Mouse (Mus musculus) midbrain, embryonic 13.5 days (tissue): ENCODE results near the gene Tssk6. TPM values are rescaled to one million over a fixed set of nuclear protein-coding genes. Genes with fewer than 3 reads are reported as not detected.

Experiments used
- ATAC-seq: fragments of 200-750 bp; cut with Nextera tagmentation; 2 replicates; pipeline ENCODE4 v1.8.0; 2017; ENCODE audit warnings: mild to moderate bottlenecking, moderate TSS enrichment, moderate library complexity
- H3K27ac ChIP-seq: fragments of 300-500 bp; sonication (generic); 2 replicates; pipeline ENCODE4 v1.5.1; 2015; ENCODE audit warnings: inconsistent platforms, mild to moderate bottlenecking, moderate library complexity
- H3K27me3 ChIP-seq: fragments of 300-500 bp; sonication (generic); 2 replicates; pipeline ENCODE4 v1.6.1; 2015; ENCODE audit warnings: mild to moderate bottlenecking, inconsistent platforms
- H3K36me3 ChIP-seq: fragments of 300-500 bp; sonication (generic); 2 replicates; pipeline ENCODE4 v1.6.1; 2015; ENCODE audit warnings: mild to moderate bottlenecking, inconsistent platforms
- H3K4me1 ChIP-seq: fragments of 300-500 bp; sonication (generic); replicated peaks from 2 replicates; pipeline ENCODE4 v1.6.1; 2015; ENCODE audit warnings: inconsistent platforms
- H3K4me2 ChIP-seq: fragments of 300-500 bp; sonication (generic); replicated peaks from 2 replicates; pipeline ENCODE4 v1.6.1; 2015; ENCODE audit warnings: moderate library complexity, mild to moderate bottlenecking, inconsistent platforms
- H3K4me3 ChIP-seq: fragments of 300-500 bp; sonication (generic); replicated peaks from 2 replicates; pipeline ENCODE4 v1.5.1; 2015; ENCODE audit warnings: mild to moderate bottlenecking, inconsistent platforms
- H3K9ac ChIP-seq: fragments of 300-500 bp; sonication (generic); replicated peaks from 2 replicates; pipeline ENCODE4 v1.6.1; 2015; ENCODE audit warnings: mild to moderate bottlenecking, inconsistent platforms
- H3K9me3 ChIP-seq: fragments of 300-500 bp; sonication (generic); 2 replicates; pipeline ENCODE4 v1.6.1; 2016; ENCODE audit warnings: mild to moderate bottlenecking, inconsistent platforms
- WGBS: fragments of 180-500 bp; shearing (Covaris S2); methylation state at CpG from one replicate; pipeline ENCODE4 v1.1.7; 2015; 5-methylcytosine and 5-hydroxymethylcytosine counted together
- polyA plus RNA-seq: library from polyadenylated mRNA; unstranded; fragments of >200 nt; fragmentation: Nextera tagmentation; extraction: Ambion mirVana; gene quantifications from 2 replicates; pipeline ENCODE4 v1.2.1, GENCODE M21; 2015

Tssk6 gene
- polyA plus RNA-seq, 1 experiment from 2014 or later = 4.1 TPM

DNA sequence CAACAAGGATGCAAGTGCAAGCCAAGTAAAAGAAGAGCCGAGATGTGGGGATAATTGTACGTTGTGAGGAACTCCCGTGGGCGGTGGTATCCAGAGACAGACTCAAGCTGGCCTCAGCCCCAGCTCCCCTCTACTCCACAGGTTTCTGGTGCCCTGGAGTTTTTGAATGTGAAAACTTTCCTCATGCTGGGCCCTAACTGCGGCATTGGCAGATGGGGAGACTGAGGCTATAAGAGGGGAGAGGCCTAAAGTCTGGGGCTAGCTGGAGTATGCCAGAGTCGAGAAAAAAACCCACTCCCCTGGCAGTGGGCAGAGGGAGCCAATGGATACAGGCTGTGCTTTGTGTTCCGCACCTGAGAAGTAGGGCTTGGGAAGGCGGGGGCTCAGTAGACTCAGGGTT is 2.1 kb downstream of the Tssk6 start:
- Histone ChIP-seq H3K27me3 (no peaks in the 10 kb centered on the region), H3K27ac (no peak overlapping the region), H3K36me3 (peaks cover 15% of the 10 kb centered on the region), H3K9me3 (no peaks in the 10 kb centered on the region), H3K4me2 (peak overlapping the region; percentile 98; the same call in 1 of the 2 replicates), H3K4me3 (no peak overlapping the region), H3K4me1 (peaks cover 39% of the 10 kb centered on the region), H3K9ac (no peak overlapping the region)
- no peak for ATAC-seq
- 79% methylated on average over 8 of the region's 8 CpGs for WGBS

DNA sequence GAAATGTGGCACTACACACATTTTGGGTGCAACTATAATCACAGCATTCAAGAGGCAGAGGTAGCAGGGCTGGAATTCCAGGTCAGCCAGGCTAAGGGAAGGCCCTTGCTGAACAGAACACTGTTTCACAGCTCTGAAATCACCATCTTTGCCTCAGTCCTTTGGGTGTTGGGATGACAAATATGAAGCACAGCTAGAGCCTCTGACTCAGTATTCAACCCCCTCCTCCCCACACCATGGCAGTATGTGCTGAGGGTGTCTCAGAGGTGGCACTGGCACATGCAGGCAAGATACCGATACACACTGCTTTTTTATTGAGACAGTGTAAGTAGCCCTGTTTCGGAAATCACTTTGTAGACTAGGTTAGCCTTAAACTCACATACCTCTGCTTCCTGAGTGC is 4.3 kb downstream of the Tssk6 start:
- no peak for ATAC-seq
- Histone ChIP-seq H3K4me3 (no peak overlapping the region), H3K27me3 (no peaks in the 10 kb centered on the region), H3K9me3 (no peaks in the 10 kb centered on the region), H3K36me3 (peaks cover 36% of the 10 kb centered on the region), H3K4me1 (peaks cover 21% of the 10 kb centered on the region), H3K4me2 (no peak overlapping the region), H3K9ac (no peak overlapping the region), H3K27ac (no peak overlapping the region)
- WGBS = 97% methylated on average over 2 of the region's 2 CpGs

DNA sequence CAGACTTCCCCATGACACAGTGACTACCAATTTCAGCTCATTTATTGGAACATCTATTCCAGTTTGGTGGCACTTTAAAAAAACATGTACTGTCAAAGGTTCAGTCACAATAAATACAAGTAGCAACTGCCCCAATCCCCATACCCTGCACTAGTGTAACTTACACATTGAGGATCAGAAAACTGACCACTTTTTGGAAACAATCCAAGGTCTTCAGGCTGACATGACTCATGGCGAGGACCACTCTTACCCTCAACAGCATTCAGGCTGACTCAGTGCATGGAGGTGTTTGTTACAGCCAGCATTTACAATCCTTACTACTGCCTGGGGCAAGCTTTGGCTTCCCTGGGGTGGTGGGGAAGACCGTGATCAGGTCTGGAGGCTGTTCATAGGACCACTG is 5.1 kb downstream of the Tssk6 start:
- Histone ChIP-seq H3K9ac (no peak overlapping the region), H3K9me3 (no peaks in the 10 kb centered on the region), H3K27me3 (no peaks in the 10 kb centered on the region), H3K36me3 (peaks cover 45% of the 10 kb centered on the region), H3K27ac (no peak overlapping the region), H3K4me1 (peaks cover 16% of the 10 kb centered on the region), H3K4me2 (no peak overlapping the region), H3K4me3 (no peak overlapping the region)
- 89% methylated on average over 2 of the region's 2 CpGs for WGBS
- ATAC-seq = no peak

DNA sequence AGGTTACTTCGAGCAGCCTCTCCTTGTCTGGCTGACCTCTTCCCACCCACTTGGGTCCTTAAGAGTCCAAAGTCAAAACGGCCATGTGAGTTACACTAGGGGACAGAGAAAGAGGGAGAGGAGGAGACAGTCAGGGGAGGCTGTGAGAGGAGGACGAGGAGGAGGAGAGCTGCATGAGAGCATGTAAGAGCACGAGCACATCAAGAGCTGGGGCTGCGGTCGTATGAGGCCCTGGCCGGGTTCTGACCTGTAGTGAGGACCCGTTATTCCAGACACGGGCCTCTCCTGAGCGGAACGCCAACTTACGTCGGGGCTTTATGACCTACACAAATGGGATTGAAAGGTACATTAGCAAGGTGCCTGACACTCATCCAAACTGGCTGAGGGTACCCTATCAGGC is 9.9 kb downstream of the Tssk6 start:
- Histone ChIP-seq H3K36me3 (peaks cover 86% of the 10 kb centered on the region), H3K27me3 (no peaks in the 10 kb centered on the region), H3K27ac (no peak overlapping the region), H3K4me1 (no peaks in the 10 kb centered on the region; the same call in 1 of the 2 replicates), H3K4me2 (no peak overlapping the region), H3K9ac (no peak overlapping the region), H3K4me3 (no peak overlapping the region), H3K9me3 (no peaks in the 10 kb centered on the region)
- WGBS = 93% methylated on average over 13 of the region's 13 CpGs
- ATAC-seq = no peak

DNA sequence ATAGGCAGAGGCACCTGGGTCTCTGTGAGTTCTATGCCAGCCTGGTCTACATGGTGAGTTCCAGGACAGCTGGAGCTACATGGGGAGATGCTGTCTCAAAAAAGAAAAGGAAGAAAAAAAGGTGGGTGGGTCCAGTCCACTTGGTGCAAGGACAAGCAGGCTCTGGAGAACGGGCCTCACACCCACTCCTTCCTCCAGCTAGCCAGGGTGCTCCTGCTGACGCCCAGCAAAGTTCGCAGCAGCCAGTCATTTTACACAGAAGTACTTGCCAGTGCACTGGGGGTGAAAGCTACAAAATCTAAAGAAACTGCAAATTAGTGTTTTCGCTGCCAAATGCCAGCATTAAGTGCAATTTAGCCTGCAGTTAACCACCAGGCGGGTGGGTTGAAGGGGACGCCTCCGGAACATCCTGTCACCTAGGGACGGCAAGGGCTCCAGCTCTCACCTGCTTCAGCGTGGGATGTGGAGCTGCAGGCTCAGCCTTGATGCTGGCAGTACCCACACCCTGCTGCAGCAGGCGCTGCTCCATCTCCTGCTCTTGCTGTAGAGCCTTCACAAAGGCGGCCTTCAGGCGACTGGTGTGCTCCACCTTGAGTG is 10.6 kb downstream of the Tssk6 start:
- Histone ChIP-seq H3K9ac (no peak overlapping the region), H3K27me3 (no peaks in the 10 kb centered on the region), H3K27ac (no peak overlapping the region), H3K36me3 (peaks cover 90% of the 10 kb centered on the region), H3K4me3 (no peak overlapping the region), H3K9me3 (no peaks in the 10 kb centered on the region), H3K4me1 (no peaks in the 10 kb centered on the region; the same call in 1 of the 2 replicates), H3K4me2 (no peak overlapping the region)
- no peak for ATAC-seq
- 90% methylated on average over 12 of the region's 12 CpGs for WGBS

DNA sequence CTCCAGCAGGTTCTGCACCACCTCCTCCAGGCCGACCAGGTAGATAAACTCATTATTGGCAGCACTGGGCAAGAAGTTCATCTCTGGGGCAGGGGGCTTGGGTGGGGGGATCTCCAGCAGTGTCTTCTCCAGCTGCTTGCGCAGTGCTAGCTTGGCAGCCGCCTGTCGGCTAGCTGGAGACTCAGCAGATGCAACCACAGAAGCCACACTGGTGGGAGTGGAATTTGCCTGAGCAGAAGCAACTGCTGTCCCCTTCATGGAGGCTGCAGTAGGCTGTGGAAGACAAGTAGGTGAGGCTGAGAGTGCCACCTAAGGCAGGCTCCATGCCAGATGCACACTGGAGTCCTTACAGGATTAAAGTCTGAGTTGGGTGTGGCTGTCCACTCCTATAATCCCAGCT is 12.5 kb downstream of the Tssk6 start:
- no peak overlapping the region for H3K27ac ChIP-seq
- no peak overlapping the region for H3K9ac ChIP-seq
- 93% methylated on average over 4 of the region's 4 CpGs for WGBS
- no peak for ATAC-seq
- H3K27me3 ChIP-seq = no peaks in the 10 kb centered on the region
- no peak overlapping the region for H3K4me2 ChIP-seq
- H3K4me1 ChIP-seq = no peaks in the 10 kb centered on the region; the same call in 1 of the 2 replicates
- no peaks in the 10 kb centered on the region for H3K9me3 ChIP-seq
- no peak overlapping the region for H3K4me3 ChIP-seq
- H3K36me3 ChIP-seq = peaks cover 77% of the 10 kb centered on the region

DNA sequence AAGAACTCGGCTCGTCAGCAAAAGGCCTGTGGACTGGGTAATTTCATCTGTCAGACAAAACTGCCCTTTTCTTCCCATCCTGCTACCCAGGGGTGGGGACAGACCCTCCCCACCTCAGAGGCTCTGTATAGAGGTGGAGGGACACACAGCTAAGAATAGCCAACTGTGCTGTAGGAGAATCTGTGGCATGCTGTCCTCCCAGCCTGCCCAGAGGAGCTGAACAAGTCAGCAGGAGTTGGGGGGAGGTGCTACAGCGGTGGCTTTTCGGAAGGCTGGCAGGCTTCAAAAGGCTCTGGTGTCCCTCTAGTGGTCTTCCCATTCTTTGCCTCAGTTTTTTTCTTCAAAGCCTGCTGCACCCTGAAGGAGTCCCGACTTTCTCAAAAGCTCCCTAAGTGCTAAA is 13.8 kb downstream of the Tssk6 start:
- Histone ChIP-seq H3K9ac (peak overlapping the region; percentile 24; the same call in 1 of the 2 replicates), H3K9me3 (no peaks in the 10 kb centered on the region), H3K27ac (0 out of 2 replicates have a peak overlapping the region, but pooled peaks have one; percentile 1), H3K27me3 (no peaks in the 10 kb centered on the region), H3K4me2 (no peak overlapping the region), H3K4me1 (peaks cover 10% of the 10 kb centered on the region), H3K4me3 (no peak overlapping the region), H3K36me3 (peaks cover 65% of the 10 kb centered on the region)
- ATAC-seq = no peak
- 31% methylated on average over 5 of the region's 5 CpGs for WGBS

DNA sequence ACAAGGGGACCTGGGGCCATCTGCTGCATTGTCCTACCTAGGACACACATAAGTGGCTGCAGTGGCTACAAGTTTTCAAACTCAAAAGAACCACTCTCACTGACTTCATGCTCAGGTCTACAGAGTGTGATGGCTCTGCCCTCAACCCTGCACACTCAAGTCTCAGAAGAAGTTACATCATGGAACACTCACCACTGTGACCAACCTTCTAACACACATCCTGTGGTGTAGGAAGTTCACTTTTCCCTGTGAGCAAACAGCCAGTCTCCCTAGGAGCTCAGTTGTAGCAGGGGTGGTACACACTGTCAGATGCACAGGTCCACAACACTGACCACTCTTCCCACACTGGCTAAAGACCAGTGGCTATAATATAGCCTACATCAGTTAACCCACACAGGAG is 16.5 kb downstream of the Tssk6 start:
- Histone ChIP-seq H3K4me3 (no peak overlapping the region), H3K27ac (no peak overlapping the region), H3K9ac (no peak overlapping the region), H3K4me2 (no peak overlapping the region), H3K27me3 (no peaks in the 10 kb centered on the region), H3K9me3 (no peaks in the 10 kb centered on the region), H3K4me1 (peaks cover 20% of the 10 kb centered on the region), H3K36me3 (peaks cover 37% of the 10 kb centered on the region)
- peak; percentile 19; the same call in 1 of the 2 replicates for ATAC-seq

DNA sequence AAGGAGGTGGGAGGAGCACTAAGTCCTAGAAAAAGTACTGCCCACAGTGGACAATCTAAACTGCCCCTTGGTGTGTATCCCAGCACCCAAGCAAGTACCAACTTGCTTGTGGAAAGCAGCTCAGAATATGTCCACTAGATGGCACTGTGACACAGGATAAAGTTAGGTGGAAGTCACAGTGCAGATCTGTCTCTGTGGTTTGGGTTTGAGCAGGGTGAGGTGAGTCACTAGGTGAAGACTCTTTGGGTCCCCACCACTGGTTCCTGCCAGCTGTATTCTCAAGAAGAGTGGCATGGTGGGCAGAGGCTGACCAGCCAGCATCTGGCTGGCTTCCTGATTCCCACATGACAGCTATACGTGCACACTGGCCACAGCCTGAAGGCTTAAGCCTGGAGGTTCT is 17.0 kb downstream of the Tssk6 start:
- Histone ChIP-seq H3K27ac (no peak overlapping the region), H3K9ac (no peak overlapping the region), H3K27me3 (no peaks in the 10 kb centered on the region), H3K4me2 (no peak overlapping the region), H3K9me3 (no peaks in the 10 kb centered on the region), H3K4me1 (peaks cover 20% of the 10 kb centered on the region), H3K36me3 (peaks cover 32% of the 10 kb centered on the region), H3K4me3 (no peak overlapping the region)
- 71% methylated on average over 1 of the region's 1 CpGs for WGBS
- ATAC-seq = peak; percentile 49

DNA sequence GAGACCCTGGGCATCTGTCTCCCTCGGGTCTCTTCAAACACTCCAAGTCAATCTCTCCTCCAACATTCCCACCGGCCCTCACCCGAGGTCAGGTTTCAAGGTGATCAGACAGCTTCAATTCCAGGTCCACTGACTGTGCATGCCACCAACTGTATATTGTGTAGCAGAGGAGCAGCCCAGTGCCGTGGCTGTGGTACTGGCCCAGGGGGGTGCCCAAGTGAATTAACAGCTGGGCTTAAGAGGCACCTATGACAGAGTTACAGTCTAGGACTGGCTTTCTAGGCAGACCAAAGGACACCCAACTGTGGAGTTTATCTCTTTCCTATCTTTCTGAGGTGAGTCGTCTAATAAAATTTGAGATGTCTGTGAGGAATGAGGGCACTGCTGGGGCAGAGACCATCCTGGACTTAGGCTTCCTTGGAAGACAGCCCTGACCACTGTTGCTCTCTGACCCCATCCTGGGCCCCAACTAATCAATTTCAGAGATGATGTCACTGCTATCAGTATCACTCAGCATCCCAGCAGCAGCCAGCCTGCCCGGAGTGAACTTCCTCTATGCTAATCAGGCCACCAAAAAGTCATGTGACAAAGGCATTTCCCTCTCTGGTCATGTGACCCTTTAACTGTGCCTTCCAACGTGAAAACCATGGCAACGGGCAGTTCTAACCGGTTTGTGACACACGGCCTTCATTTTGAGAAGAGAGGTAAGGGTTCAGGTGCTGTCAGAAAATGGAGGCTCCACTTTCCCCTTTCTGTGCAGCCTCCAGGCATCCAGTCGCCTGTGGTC is 18.1 kb downstream of the Tssk6 start:
- no peaks in the 10 kb centered on the region for H3K27me3 ChIP-seq
- ATAC-seq = peak; percentile 71
- H3K36me3 ChIP-seq = peaks cover 21% of the 10 kb centered on the region
- no peaks in the 10 kb centered on the region for H3K9me3 ChIP-seq
- peaks cover 20% of the 10 kb centered on the region for H3K4me1 ChIP-seq
- H3K4me2 ChIP-seq = peak overlapping the region; percentile 14
- H3K9ac ChIP-seq = peak overlapping the region; percentile 42; the same call in 1 of the 2 replicates
- 49% methylated on average over 11 of the region's 11 CpGs for WGBS
- H3K27ac ChIP-seq = peak overlapping the region; percentile 83
- H3K4me3 ChIP-seq = no peak overlapping the region

DNA sequence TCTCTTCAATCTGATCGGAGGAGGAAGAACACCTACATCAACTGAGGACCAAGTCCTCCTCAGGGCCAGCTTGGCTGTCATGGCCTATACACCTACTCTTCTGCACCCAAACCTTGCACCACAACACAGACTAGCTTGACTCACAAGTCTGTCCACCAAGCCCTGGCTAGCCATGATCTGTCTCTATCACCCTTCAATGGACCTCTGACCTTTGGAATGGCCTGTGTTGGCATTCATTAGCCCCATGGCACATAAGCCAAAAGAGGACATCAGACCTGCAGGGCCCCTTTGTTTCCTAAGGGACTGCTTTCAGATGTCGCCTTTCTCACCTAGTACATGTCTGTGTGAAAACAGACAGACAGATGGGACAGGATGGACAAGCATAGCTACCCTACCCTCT is 19.2 kb downstream of the Tssk6 start:
- H3K4me2 ChIP-seq = no peak overlapping the region
- peak overlapping the region; percentile 42; the same call in 1 of the 2 replicates for H3K9ac ChIP-seq
- no peaks in the 10 kb centered on the region for H3K9me3 ChIP-seq
- no peak overlapping the region for H3K4me3 ChIP-seq
- H3K4me1 ChIP-seq = peaks cover 20% of the 10 kb centered on the region
- WGBS = 98% methylated on average over 2 of the region's 2 CpGs
- no peaks in the 10 kb centered on the region for H3K27me3 ChIP-seq
- peaks cover 17% of the 10 kb centered on the region for H3K36me3 ChIP-seq
- peak overlapping the region; percentile 83 for H3K27ac ChIP-seq
- ATAC-seq = no peak

DNA sequence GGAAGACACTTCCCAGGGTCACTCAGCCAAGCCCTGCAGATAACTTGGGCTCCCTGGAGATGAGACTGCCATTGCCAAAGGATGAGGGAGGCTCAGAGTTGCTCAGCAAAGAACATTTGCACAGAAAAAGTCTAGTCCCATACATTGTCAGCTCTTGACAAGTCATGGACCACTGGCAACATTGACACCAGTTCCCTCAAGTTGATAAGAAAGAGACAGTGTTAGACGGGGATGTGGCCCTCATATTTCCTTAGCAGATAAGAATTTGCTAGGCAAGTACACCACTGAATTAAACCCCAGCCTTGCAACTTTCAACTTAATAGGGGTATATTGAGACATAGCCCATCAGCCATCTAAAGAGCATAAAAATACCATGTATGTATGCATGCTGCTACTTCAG is 22.0 kb downstream of the Tssk6 start:
- ATAC-seq = no peak
- Histone ChIP-seq H3K4me2 (no peak overlapping the region), H3K27me3 (no peaks in the 10 kb centered on the region), H3K4me3 (no peak overlapping the region), H3K9me3 (no peaks in the 10 kb centered on the region), H3K27ac (no peak overlapping the region), H3K4me1 (peaks cover 20% of the 10 kb centered on the region), H3K36me3 (peaks cover 4% of the 10 kb centered on the region; the same call in 1 of the 2 replicates), H3K9ac (no peak overlapping the region)
- WGBS = 87% methylated on average over 1 of the region's 1 CpGs
